ENCODE assay signal across 19 mouse cellular contexts in the genomic region with DNA sequence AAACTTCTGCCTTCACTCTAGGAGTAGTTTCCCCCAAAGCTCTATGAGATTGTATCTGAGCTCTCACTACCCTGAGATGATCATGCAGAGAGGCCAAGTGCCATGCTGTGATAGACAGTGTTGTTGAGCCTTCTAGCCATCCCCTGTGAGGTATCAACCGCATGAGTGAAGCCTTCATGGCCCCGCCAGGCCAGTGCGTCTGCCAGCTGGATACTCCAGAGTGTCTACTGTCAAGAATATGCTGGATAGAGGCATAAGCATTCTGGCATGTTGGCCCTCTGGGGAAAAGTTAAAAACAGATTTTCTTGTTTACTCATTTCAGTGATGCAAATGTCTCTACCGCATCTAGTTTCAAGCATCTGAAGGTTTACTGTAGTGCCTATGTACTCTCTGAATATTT.
DNase-seq lines count a peak whose midpoint lies in the region; ATAC-seq and TF ChIP-seq lines count a peak whose summit lies in the region.
"Had no signal": no experiment of that assay in that cellular context is flagged by ENCODE, and none has a peak within 500 bp of the region (broad histone marks: within the 10 kb centered on the region; RNA-seq: fewer than 3 reads in every experiment).

No protein-coding gene starts in this region.

- no peaks in the 10 kb centered on the region for H3K36me3 ChIP-seq in forebrain, postnatal 0 days (ENCODE audit: insufficient read depth)
- H3K36me3 ChIP-seq in forebrain, embryonic 15.5 days: no peaks in the 10 kb centered on the region
- no peaks in the 10 kb centered on the region for H3K36me3 ChIP-seq in hindbrain, postnatal 0 days (ENCODE audit: insufficient read depth, low read length)
- no peaks in the 10 kb centered on the region for H3K36me3 ChIP-seq in hindbrain, embryonic 10.5 days
- H3K36me3 ChIP-seq: embryonic facial prominence, embryonic 13.5 days; embryonic facial prominence, embryonic 15.5 days; forebrain, embryonic 10.5 days; forebrain, embryonic 12.5 days had no signal

- no peaks in the 10 kb centered on the region for H3K27me3 ChIP-seq in forebrain, postnatal 0 days (ENCODE audit: insufficient read depth, low read length)
- H3K27me3 ChIP-seq in forebrain, embryonic 15.5 days: no peaks in the 10 kb centered on the region
- no peaks in the 10 kb centered on the region for H3K27me3 ChIP-seq in hindbrain, postnatal 0 days (ENCODE audit: insufficient read depth, low read length)
- no peaks in the 10 kb centered on the region for H3K27me3 ChIP-seq in hindbrain, embryonic 10.5 days (ENCODE audit: insufficient read depth, poor library complexity, severe bottlenecking)
- H3K27me3 ChIP-seq: embryonic facial prominence, embryonic 13.5 days; embryonic facial prominence, embryonic 15.5 days; forebrain, embryonic 12.5 days had no signal

- no peak overlapping the region for H3K9ac ChIP-seq in forebrain, postnatal 0 days
- H3K9ac ChIP-seq in forebrain, embryonic 15.5 days (replicated peaks): no peak overlapping the region
- H3K9ac ChIP-seq in hindbrain, postnatal 0 days (replicated peaks; ENCODE audit: low read length): no peak overlapping the region
- H3K9ac ChIP-seq: embryonic facial prominence, embryonic 13.5 days; embryonic facial prominence, embryonic 15.5 days; forebrain, embryonic 12.5 days had no signal

- peak; percentile 80 for ATAC-seq in forebrain, postnatal 0 days
- ATAC-seq in forebrain, embryonic 15.5 days (replicated peaks): no peak
- ATAC-seq in hindbrain, postnatal 0 days: no peak
- ATAC-seq: forebrain, embryonic 14.5 days had no signal

- H3K4me1 ChIP-seq in forebrain, postnatal 0 days (ENCODE audit: insufficient read depth): no peaks in the 10 kb centered on the region
- H3K4me1 ChIP-seq in forebrain, embryonic 15.5 days: no peaks in the 10 kb centered on the region
- H3K4me1 ChIP-seq in hindbrain, postnatal 0 days (ENCODE audit: insufficient read depth, low read length): no peaks in the 10 kb centered on the region
- no peaks in the 10 kb centered on the region for H3K4me1 ChIP-seq in hindbrain, embryonic 10.5 days (replicated peaks)
- H3K4me1 ChIP-seq: embryonic facial prominence, embryonic 13.5 days; embryonic facial prominence, embryonic 15.5 days; forebrain, embryonic 10.5 days; forebrain, embryonic 12.5 days had no signal

- H3K9me3 ChIP-seq in forebrain, postnatal 0 days (ENCODE audit: low read length): no peaks in the 10 kb centered on the region
- H3K9me3 ChIP-seq in forebrain, embryonic 15.5 days: no peaks in the 10 kb centered on the region
- H3K9me3 ChIP-seq in hindbrain, postnatal 0 days (ENCODE audit: low read length): no peaks in the 10 kb centered on the region
- H3K9me3 ChIP-seq in hindbrain, embryonic 10.5 days: no peaks in the 10 kb centered on the region
- H3K9me3 ChIP-seq: embryonic facial prominence, embryonic 13.5 days; embryonic facial prominence, embryonic 15.5 days; forebrain, embryonic 10.5 days; forebrain, embryonic 12.5 days had no signal

- WGBS in forebrain, postnatal 0 days: 66% methylated on average over 4 of the region's 4 CpGs
- WGBS in forebrain, embryonic 15.5 days: 89% methylated on average over 4 of the region's 4 CpGs
- 59% methylated on average over 4 of the region's 4 CpGs for WGBS in hindbrain, postnatal 0 days
- WGBS in hindbrain, embryonic 10.5 days: 80% methylated on average over 4 of the region's 4 CpGs

- peak; percentile 27 for DNase-seq in forebrain, postnatal 0 days
- DNase-seq in hindbrain, postnatal 0 days (ENCODE audit: low spot score): peak; percentile 17
- DNase-seq in hindbrain, embryonic 10.5 days (ENCODE audit: low spot score): no peak
- DNase-seq: adrenal gland, adult 2 months; adrenal gland, postnatal 10 days; adrenal gland, postnatal 25 days; cerebellum, adult 11 months; cerebellum, adult 2 months; cerebellum, adult 9-10 months; cerebellum, postnatal 14 days; cerebellum, postnatal 36 days; embryo, embryonic 11 days had no signal

- no peak for TF ChIP-seq CTCF in forebrain, postnatal 0 days (IDR thresholded peaks at IDR 0.05; ENCODE audit: low read depth)
- no peak for TF ChIP-seq CTCF in hindbrain, postnatal 0 days (IDR thresholded peaks at IDR 0.05; ENCODE audit: low read depth)

- H3K27ac ChIP-seq in forebrain, postnatal 0 days (ENCODE audit: low read depth, low read length): no peak overlapping the region
- H3K27ac ChIP-seq in forebrain, embryonic 15.5 days (replicated peaks): no peak overlapping the region
- no peak overlapping the region for H3K27ac ChIP-seq in hindbrain, postnatal 0 days
- H3K27ac ChIP-seq in hindbrain, embryonic 10.5 days: no peak overlapping the region
- H3K27ac ChIP-seq: embryonic facial prominence, embryonic 13.5 days; embryonic facial prominence, embryonic 15.5 days; forebrain, embryonic 10.5 days; forebrain, embryonic 12.5 days had no signal

- no peak overlapping the region for H3K4me2 ChIP-seq in forebrain, postnatal 0 days (ENCODE audit: low read depth)
- H3K4me2 ChIP-seq in forebrain, embryonic 15.5 days (replicated peaks): no peak overlapping the region
- no peak overlapping the region for H3K4me2 ChIP-seq in hindbrain, postnatal 0 days (ENCODE audit: low read depth, low read length)
- H3K4me2 ChIP-seq: embryonic facial prominence, embryonic 13.5 days; embryonic facial prominence, embryonic 15.5 days; forebrain, embryonic 12.5 days had no signal

- no peak overlapping the region for H3K4me3 ChIP-seq in forebrain, postnatal 0 days (ENCODE audit: low read depth, low read length)
- no peak overlapping the region for H3K4me3 ChIP-seq in forebrain, embryonic 15.5 days
- no peak overlapping the region for H3K4me3 ChIP-seq in hindbrain, postnatal 0 days (ENCODE audit: low read length)
- H3K4me3 ChIP-seq in hindbrain, embryonic 10.5 days: no peak overlapping the region
- H3K4me3 ChIP-seq: embryonic facial prominence, embryonic 13.5 days; embryonic facial prominence, embryonic 15.5 days; erythroblast, embryonic 14.5 days; forebrain, embryonic 10.5 days; forebrain, embryonic 12.5 days had no signal
